Mouse (Mus musculus) gastrocnemius, postnatal 14 days (tissue): ENCODE measurements around the gene Sema6d. TPM values are rescaled to one million over a fixed set of nuclear protein-coding genes. Genes with fewer than 3 reads are reported as not detected.

ENCODE experiments used
- DNase-seq: peaks from one replicate; pipeline ENCODE4 v3.0.0; 2021; ENCODE audit warnings: mixed read lengths
- intact Hi-C: fragments of 180-260 bp; cut with DNase I; formaldehyde crosslinking; loops from one replicate; pipeline ENCODE4 v1.15.1; 2025; ENCODE audit warnings: low total_unique reads
- total RNA-seq, 2 experiments: library from RNA; stranded (reverse); gene quantifications; 2 replicates each; pipeline ENCODE4 v1.2.3; 2021

Gene Sema6d
- total RNA-seq, 2 experiments from 2014 or later, result 8.1 to 13.8 TPM

DNA sequence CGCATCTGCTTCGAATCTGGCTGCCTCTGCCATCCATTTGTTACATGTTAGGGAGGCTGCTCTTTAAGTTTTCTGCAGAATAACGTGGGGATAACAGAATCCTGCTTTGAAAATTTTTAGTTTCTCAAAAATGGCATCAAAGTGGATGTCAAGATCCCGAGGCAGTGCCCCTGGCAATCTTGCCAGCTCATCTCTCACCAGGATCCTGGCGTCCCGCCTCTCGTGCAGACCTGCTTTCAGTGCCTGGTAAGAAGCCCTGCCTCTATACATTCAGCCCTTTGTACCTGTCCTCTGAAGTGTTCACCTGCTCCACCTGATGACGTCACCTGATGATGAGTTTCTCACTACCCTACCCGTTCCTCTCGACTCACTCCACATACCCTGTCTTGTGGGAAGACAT is 422.1 kb downstream of the Sema6d start:
- DNase-seq, result no peak
- intact Hi-C loops, result no loop called here

GRCm38 (mm10) chr2:124522426-124522825 is 432.7 kb downstream of the Sema6d start:
- DNase-seq, result peak; percentile 52
- intact Hi-C loops, result no loop called here

GRCm38 (mm10) chr2:124523667-124524066 is 433.9 kb downstream of the Sema6d start:
- intact Hi-C loops, result no loop called here
- no peak for DNase-seq

DNA sequence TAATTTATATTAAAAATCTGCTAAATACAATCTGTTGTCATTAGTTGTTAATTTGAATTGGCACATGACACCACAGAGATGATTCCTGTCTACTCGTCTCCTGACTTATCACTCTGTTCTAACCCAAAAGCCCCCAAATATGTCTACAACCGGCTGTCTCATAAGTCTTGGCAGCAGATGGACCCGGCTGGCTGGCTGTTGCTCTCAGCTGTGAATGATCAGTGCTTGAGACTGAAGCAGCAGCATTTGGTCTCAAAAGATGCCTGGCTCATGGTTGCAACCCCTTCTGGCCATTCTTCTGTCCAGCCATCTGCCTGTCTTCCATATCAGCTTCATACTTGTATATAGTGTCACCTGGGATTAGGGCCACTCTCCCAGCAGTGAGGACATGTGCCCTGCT is 434.4 kb downstream of the Sema6d start:
- peak; percentile 17 for DNase-seq
- intact Hi-C loops, result no loop called here

DNA sequence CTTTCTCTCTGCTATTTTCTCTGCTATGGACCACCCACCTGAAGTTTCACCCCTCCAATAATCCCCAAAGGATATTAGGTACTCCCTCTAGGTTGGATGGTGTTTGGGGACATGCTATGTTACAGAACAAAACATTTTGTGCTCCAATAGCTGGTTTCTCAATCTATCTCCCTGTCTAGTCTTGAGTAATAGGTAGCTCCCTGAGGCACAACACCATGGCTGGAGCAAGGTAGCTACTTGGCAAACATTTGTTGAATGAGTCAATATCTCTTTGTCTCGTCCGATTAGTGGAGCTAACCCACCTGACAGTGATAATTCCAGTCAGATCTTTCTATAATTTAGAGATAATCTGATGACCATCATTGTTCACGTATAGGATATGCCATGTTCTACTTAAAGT is 437.9 kb downstream of the Sema6d start:
- intact Hi-C loops, result no loop called here
- no peak for DNase-seq

- DNase-seq, result no peak
- intact Hi-C loops, result no loop called here
These were observed 440.7 kb downstream of the Sema6d start for GRCm38 (mm10) chr2:124530441-124530840.

GRCm38 (mm10) chr2:124531062-124531461 is 441.3 kb downstream of the Sema6d start:
- DNase-seq, result no peak
- intact Hi-C loops, result no loop called here

DNA sequence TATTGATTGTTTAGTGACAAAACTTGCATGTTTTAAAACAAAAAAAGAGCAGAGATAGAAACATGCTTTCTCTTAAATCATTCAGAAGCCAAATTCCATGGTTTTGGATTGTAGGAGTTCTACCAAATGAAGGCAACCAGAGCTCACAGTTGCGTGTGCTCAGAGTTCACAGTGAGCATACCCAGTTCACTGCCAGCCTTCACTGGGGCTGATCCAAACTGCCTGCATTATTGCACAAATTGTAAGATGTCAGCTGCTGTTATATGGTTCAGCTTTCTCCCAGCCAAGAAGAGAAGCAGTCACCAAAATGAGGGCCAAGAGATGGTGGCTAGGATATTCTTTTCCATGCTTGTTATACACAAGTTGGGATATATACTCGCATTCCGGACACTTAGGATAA is 443.1 kb downstream of the Sema6d start:
- intact Hi-C loops, result no loop called here
- DNase-seq, result no peak

GRCm38 (mm10) chr2:124533602-124534001 is 443.8 kb downstream of the Sema6d start:
- DNase-seq, result no peak
- intact Hi-C loops, result no loop called here

DNA sequence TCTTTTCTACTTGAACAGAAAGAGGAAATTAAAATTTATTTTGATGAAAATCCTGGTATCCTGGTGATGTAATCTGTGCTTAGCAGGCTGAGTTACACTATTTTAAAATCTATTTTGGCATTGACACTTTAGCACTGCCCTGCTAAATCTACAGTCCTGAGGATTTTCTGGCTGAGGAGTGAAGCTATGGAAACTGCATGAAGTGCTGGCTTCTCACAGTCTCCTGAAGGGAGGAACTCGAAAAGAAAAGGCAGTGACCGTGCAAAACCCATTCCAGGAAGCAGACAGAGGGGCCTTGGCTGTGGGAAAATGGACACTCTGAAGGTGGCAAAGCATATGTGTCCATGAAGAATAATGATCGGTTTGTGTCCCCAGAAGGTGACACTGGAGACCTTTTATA is 460.5 kb downstream of the Sema6d start:
- no peak for DNase-seq
- intact Hi-C loops, result no loop called here

DNA sequence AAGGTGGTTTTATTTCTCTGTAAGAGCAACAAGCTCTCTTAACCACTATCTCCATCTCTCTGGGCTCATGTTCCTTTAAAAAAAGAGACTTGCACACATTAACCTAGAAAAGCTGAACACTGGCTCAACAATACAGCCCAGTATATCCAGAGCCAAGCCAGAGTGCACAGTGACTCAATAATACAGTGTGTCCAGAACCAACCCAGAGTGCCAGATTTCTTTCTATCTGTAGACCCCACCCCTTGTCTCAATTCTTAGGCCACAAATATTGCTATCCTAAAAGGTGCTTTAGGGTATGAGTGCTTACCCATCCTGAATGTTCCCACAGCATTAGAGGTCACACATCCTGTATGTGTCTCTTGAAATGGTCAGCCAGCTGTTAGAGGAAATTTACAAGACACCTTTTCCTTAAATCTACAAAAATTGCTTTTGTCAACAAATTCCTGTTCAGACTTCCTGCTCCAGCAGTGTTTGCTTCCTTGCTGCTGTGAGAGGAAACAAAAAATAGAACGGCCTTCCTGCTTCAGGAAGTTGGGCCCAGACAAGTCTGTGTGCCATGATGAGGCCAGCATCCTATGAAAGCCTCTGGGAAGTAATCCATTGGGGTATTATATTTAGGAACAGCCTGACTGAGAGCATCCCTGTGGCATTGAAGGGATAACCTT is 465.1 kb downstream of the Sema6d start:
- no peak for DNase-seq
- intact Hi-C loops, result no loop called here

DNA sequence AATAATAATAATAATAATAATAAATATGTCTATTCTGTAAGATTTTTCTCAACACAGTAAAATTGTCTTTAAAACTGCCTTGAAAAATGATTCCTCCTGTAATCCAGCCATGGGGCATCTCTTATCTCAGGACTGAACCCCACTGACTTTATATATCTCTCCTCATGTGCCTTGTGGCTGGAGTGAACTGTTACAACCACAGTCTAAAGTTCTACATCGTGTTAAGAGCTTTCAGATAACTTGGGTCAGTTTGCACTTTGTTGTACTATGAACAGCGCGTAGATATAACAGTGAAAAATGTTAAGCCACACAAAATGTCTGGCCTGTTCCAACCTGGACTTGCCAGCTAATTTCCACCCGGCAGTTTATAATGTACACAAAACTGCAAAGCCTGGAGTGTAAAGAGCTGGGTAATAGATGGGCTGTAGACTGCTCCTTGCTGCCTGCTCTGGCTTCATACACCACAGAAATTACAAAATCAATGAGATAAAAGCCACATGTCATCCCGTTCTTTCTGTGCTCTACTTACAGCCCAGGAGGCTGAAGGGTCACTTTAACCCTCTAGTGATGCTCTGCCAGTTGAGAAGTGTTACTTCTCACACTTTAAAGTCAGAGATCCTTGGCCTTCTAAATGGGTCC is 467.2 kb downstream of the Sema6d start:
- intact Hi-C loops, result no loop called here

GRCm38 (mm10) chr2:124558021-124558420 is 468.3 kb downstream of the Sema6d start:
- DNase-seq, result no peak
- intact Hi-C loops, result no loop called here

More for the DNA sequence above, 467.2 kb downstream of the Sema6d start:
- DNase-seq, result no peak

DNA sequence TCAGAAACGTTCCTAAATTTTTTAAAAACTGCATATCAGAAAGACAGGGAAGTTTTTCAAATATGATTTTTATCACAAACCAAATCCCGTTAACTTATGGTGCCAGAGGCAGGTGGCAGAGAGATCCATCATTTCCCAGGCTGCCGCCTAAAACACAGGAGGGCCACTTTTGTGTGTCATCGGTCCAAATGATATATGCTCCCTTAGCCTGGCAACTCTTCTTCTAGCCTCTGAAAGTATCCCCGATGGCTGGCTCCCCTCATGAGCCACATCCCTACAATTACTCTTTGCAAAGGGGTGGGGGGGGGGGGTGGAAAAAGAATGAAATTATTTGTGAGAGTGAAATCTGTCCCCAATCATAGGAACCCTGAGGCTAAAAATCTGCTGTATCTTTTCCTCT is 471.9 kb downstream of the Sema6d start:
- no peak for DNase-seq
- intact Hi-C loops, result no loop called here

- intact Hi-C loops, result no loop called here
- DNase-seq, result no peak
These were observed 472.3 kb downstream of the Sema6d start for GRCm38 (mm10) chr2:124562091-124562490.

DNA sequence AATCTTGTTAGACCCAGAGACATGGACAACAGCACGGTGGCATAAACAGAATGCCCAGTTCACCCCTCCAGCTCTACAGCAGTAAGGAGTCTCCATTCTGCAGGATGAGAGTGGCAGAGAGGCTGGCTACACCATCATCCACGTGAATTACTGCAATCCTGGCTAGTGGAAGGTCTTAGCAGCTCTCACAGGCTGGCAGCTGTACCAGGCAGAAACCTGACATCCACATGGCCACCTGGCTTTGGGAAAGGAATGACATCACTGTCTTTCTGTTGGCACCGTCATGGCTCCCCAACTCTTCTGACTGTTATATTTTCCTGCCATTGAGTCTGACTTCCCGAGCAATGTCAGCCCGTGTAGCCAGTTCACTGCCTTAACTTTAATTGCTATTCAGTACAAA is 474.0 kb downstream of the Sema6d start:
- intact Hi-C loops, result no loop called here

DNA sequence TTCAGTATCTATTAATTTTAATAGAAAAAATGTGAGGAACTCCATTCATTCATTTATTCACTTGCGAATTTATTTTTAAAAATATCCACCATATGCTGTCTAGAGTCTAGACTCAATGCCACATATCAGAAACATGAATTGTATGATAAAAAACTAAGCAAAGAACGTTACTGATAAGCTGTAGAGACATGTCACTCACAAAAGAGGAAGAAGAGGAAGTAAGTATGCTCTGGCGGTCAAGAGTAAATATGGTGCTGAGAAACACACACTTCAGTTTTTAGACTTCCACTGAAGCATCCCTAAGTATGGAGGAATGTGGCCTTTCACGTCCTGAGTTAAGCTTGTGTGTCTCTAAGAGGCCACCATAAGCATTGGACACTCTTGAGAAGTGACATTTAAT is 484.0 kb downstream of the Sema6d start:
- intact Hi-C loops, result no loop called here
- no peak for DNase-seq

More for the DNA sequence above, 474.0 kb downstream of the Sema6d start:
- no peak for DNase-seq

- intact Hi-C loops, result no loop called here
These were observed 486.3 kb downstream of the Sema6d start for GRCm38 (mm10) chr2:124576053-124576452.

DNA sequence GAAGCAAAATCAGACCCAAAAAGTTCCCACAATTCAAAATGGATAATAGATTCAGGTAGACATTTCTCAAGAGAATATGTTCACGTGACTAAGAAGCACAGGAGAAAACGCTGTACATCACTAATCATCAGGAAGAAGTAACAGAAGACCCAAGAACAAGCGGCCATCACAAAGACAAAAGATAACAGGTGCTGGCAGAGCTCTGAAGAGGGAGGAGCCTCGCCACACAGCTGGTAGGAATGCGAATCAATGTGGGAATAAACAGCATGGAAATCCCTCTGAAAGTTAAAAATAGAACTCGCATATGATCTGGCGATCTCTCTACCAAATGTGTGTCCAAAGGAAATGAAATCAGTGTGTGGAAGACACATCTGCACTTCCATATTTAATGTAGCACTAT is 493.8 kb downstream of the Sema6d start:
- DNase-seq, result no peak
- intact Hi-C loops, result no loop called here

More at GRCm38 (mm10) chr2:124576053-124576452, 486.3 kb downstream of the Sema6d start:
- no peak for DNase-seq

DNA sequence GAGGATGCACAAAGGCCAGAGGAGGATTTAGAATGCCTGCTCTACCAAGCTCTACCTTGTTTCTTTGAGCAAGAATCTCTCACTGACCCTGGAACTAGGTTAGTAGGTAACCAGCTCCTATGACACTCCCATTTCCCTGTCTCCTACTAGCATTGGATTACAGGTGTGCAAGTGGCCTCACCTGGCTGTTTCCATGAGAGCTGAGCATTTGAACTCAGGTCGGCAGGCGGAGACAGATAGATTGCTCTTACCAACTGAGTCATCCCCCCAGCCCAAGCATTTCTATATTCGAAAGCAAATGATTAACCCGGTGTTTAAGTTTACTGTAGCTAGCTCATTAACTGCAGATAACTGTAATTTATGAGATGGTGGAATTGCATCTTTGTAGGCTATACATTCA is 503.0 kb downstream of the Sema6d start:
- intact Hi-C loops, result no loop called here
- DNase-seq, result no peak

DNA sequence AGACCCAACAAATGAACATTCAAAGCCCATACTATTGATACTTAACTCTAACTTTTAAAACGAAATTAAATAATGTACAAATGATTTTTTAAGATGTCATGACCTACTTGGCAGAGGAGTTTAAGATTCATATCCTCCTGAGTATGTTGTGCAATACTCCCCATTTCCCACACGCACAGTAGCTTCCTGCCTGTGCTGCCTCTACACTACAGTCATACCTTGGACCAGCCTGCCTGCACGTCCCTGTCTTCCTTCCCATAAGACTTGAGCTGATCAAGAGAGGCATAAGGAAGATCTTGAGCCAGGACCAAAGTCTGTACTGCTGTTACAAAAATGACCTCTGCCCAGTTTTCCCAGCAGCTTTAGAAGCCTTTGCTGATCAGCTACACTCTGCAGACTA is 509.2 kb downstream of the Sema6d start:
- DNase-seq, result no peak
- intact Hi-C loops, result no loop called here
